Mouse (Mus musculus): Measurements from ENCODE around the gene Kat7. TPM values are rescaled to one million over a fixed set of nuclear protein-coding genes. Genes with fewer than 3 reads are reported as not detected.
A peak's percentile ranks its signal among the peaks of the same experiment; 100 is the strongest.

Kat7 gene
- polyA plus RNA-seq, 1 experiment = 55.5 TPM

DNA sequence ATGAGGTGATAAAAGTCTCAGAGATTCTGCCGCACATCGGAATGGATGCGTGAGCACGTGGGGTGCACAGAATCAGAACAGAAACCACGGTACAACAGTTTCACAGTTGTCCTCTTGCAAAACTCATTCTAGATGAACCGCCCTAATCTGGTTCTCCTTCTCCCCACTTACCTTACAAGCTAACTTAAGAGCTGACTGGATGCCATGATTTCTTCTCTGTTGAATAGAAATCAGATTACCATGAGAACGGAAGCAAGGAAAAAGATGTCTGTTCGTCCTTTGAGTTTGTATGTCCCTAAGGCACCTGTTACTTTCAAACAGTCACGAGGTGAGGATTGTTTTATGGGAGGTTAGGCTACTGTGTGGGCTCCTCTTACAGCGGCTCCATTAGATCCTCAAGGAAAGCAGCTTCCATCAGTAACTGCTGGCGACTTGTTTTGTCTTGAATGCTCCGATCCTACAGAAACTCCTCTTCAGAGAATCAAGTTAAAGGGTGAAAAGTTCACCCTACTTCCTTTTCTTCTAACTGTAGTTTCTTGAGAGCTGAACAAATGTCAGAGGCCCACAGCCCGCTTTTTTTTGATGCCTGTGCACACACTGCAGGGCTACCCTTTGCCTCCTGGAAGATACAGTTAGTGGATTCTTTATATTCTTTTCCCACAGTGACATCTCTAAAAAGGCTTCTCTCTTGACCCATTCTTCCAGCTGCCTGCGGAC, 44.3 kb upstream of the Kat7 start:
- 17% methylated on average over 14 of the region's 14 CpGs for WGBS
- no peaks in the 10 kb centered on the region for H3K27me3 ChIP-seq (ENCODE audit: control insufficient read depth, insufficient read depth, low read length)
- peak overlapping the region; percentile 95 for H3K27ac ChIP-seq (ENCODE audit: control insufficient read depth, insufficient read depth, low read length)
- peaks cover 2% of the 10 kb centered on the region; the same call in 1 of the 2 replicates for H3K36me3 ChIP-seq (ENCODE audit: control insufficient read depth, insufficient read depth, low read length)
- peak overlapping the region; percentile 10 for H3K4me3 ChIP-seq (ENCODE audit: control insufficient read depth, insufficient read depth, low read length)
- H3K4me1 ChIP-seq (replicated peaks; ENCODE audit: control insufficient read depth, insufficient read depth, low read length) = peaks cover 67% of the 10 kb centered on the region
- TF ChIP-seq CTCF (IDR thresholded peaks at IDR 0.05; ENCODE audit: borderline replicate concordance, control insufficient read depth, extremely low read depth, insufficient read depth, low read length, poor library complexity) (no peak), POLR2A (IDR thresholded peaks at IDR 0.05; ENCODE audit: control insufficient read depth, extremely low read depth, insufficient read depth, low read length, poor library complexity) (no peak)
- DNase-seq = peak; percentile 40

GRCm38 (mm10) chr11:95353226-95353625, 43.2 kb upstream of the Kat7 start:
- TF ChIP-seq POLR2A (IDR thresholded peaks at IDR 0.05; ENCODE audit: control insufficient read depth, extremely low read depth, insufficient read depth, low read length, poor library complexity) (no peak), CTCF (IDR thresholded peaks at IDR 0.05; ENCODE audit: borderline replicate concordance, control insufficient read depth, extremely low read depth, insufficient read depth, low read length, poor library complexity) (no peak)
- WGBS = 24% methylated on average over 9 of the region's 9 CpGs
- no peak for DNase-seq
- no peak overlapping the region for H3K4me3 ChIP-seq (ENCODE audit: control insufficient read depth, insufficient read depth, low read length)
- H3K4me1 ChIP-seq (replicated peaks; ENCODE audit: control insufficient read depth, insufficient read depth, low read length) = peaks cover 64% of the 10 kb centered on the region
- peaks cover 13% of the 10 kb centered on the region for H3K36me3 ChIP-seq (ENCODE audit: control insufficient read depth, insufficient read depth, low read length)
- H3K27ac ChIP-seq (ENCODE audit: control insufficient read depth, insufficient read depth, low read length) = peak overlapping the region; percentile 70
- no peaks in the 10 kb centered on the region for H3K27me3 ChIP-seq (ENCODE audit: control insufficient read depth, insufficient read depth, low read length)

- Histone ChIP-seq H3K4me1 (replicated peaks; ENCODE audit: control insufficient read depth, insufficient read depth, low read length) (peaks cover 59% of the 10 kb centered on the region), H3K4me3 (ENCODE audit: control insufficient read depth, insufficient read depth, low read length) (no peak overlapping the region), H3K27ac (ENCODE audit: control insufficient read depth, insufficient read depth, low read length) (peak overlapping the region; percentile 70; the same call in 1 of the 2 replicates), H3K36me3 (ENCODE audit: control insufficient read depth, insufficient read depth, low read length) (peaks cover 17% of the 10 kb centered on the region), H3K27me3 (ENCODE audit: control insufficient read depth, insufficient read depth, low read length) (no peaks in the 10 kb centered on the region)
- DNase-seq = peak; percentile 39
- 49% methylated on average over 2 of the region's 2 CpGs for WGBS
- TF ChIP-seq CTCF (IDR thresholded peaks at IDR 0.05; ENCODE audit: borderline replicate concordance, control insufficient read depth, extremely low read depth, insufficient read depth, low read length, poor library complexity) = no peak
Observed at GRCm38 (mm10) chr11:95352686-95353085, 42.6 kb upstream of the Kat7 start.

DNA sequence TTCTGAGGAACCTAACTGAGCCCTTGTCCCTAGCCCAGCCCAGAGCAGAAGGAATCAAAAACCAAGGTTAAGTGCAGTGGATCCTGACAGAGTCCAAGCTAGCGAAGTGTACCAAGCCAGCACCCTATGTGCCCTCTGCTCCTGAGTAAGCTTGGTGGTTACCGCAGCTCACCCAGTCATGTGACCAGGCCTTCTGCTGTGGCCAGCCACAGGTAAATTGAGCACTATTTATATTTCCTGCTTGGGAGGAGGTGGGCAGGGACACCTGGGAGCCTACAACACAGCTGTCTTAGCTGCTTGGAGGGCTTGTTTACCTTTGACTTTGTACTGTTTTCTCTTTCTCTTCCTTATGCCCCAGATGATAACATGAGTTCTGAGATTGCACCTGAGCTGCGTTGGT, 40.9 kb upstream of the Kat7 start:
- Histone ChIP-seq H3K4me3 (ENCODE audit: control insufficient read depth, insufficient read depth, low read length) (no peak overlapping the region), H3K36me3 (ENCODE audit: control insufficient read depth, insufficient read depth, low read length) (peaks cover 32% of the 10 kb centered on the region), H3K27me3 (ENCODE audit: control insufficient read depth, insufficient read depth, low read length) (no peaks in the 10 kb centered on the region), H3K4me1 (replicated peaks; ENCODE audit: control insufficient read depth, insufficient read depth, low read length) (peaks cover 46% of the 10 kb centered on the region), H3K27ac (ENCODE audit: control insufficient read depth, insufficient read depth, low read length) (peak overlapping the region; percentile 88)
- DNase-seq = peak; percentile 54
- 6% methylated on average over 3 of the region's 3 CpGs for WGBS
- TF ChIP-seq POLR2A (IDR thresholded peaks at IDR 0.05; ENCODE audit: control insufficient read depth, extremely low read depth, insufficient read depth, low read length, poor library complexity) = no peak
- TF ChIP-seq CTCF (IDR thresholded peaks at IDR 0.05; ENCODE audit: borderline replicate concordance, control insufficient read depth, extremely low read depth, insufficient read depth, low read length, poor library complexity) = no peak

GRCm38 (mm10) chr11:95350289-95350688, 40.2 kb upstream of the Kat7 start:
- H3K4me3 ChIP-seq (ENCODE audit: control insufficient read depth, insufficient read depth, low read length) = no peak overlapping the region
- peak overlapping the region; percentile 88; the same call in 1 of the 2 replicates for H3K27ac ChIP-seq (ENCODE audit: control insufficient read depth, insufficient read depth, low read length)

GRCm38 (mm10) chr11:95344181-95344580, 34.1 kb upstream of the Kat7 start:
- TF ChIP-seq CTCF (IDR thresholded peaks at IDR 0.05; ENCODE audit: borderline replicate concordance, control insufficient read depth, extremely low read depth, insufficient read depth, low read length, poor library complexity) = no peak
- no peak for TF ChIP-seq POLR2A (IDR thresholded peaks at IDR 0.05; ENCODE audit: control insufficient read depth, extremely low read depth, insufficient read depth, low read length, poor library complexity)
- no peak overlapping the region for H3K4me3 ChIP-seq (ENCODE audit: control insufficient read depth, insufficient read depth, low read length)
- no peaks in the 10 kb centered on the region for H3K27me3 ChIP-seq (ENCODE audit: control insufficient read depth, insufficient read depth, low read length)
- no peak overlapping the region for H3K27ac ChIP-seq (ENCODE audit: control insufficient read depth, insufficient read depth, low read length)
- H3K4me1 ChIP-seq (replicated peaks; ENCODE audit: control insufficient read depth, insufficient read depth, low read length) = peaks cover 31% of the 10 kb centered on the region
- 87% methylated on average over 2 of the region's 2 CpGs for WGBS
- peaks cover 36% of the 10 kb centered on the region for H3K36me3 ChIP-seq (ENCODE audit: control insufficient read depth, insufficient read depth, low read length)
- no peak for DNase-seq

More at GRCm38 (mm10) chr11:95350289-95350688, 40.2 kb upstream of the Kat7 start:
- H3K27me3 ChIP-seq (ENCODE audit: control insufficient read depth, insufficient read depth, low read length) = no peaks in the 10 kb centered on the region
- TF ChIP-seq POLR2A (IDR thresholded peaks at IDR 0.05; ENCODE audit: control insufficient read depth, extremely low read depth, insufficient read depth, low read length, poor library complexity) = no peak
- no peak for TF ChIP-seq CTCF (IDR thresholded peaks at IDR 0.05; ENCODE audit: borderline replicate concordance, control insufficient read depth, extremely low read depth, insufficient read depth, low read length, poor library complexity)
- H3K4me1 ChIP-seq (replicated peaks; ENCODE audit: control insufficient read depth, insufficient read depth, low read length) = peaks cover 43% of the 10 kb centered on the region
- no peak for DNase-seq
- WGBS = 73% methylated on average over 6 of the region's 6 CpGs
- peaks cover 39% of the 10 kb centered on the region for H3K36me3 ChIP-seq (ENCODE audit: control insufficient read depth, insufficient read depth, low read length)

Data from thymus, adult 2 months (tissue).